7 mouse cellular contexts compared by ENCODE assay signal in the genomic region with DNA sequence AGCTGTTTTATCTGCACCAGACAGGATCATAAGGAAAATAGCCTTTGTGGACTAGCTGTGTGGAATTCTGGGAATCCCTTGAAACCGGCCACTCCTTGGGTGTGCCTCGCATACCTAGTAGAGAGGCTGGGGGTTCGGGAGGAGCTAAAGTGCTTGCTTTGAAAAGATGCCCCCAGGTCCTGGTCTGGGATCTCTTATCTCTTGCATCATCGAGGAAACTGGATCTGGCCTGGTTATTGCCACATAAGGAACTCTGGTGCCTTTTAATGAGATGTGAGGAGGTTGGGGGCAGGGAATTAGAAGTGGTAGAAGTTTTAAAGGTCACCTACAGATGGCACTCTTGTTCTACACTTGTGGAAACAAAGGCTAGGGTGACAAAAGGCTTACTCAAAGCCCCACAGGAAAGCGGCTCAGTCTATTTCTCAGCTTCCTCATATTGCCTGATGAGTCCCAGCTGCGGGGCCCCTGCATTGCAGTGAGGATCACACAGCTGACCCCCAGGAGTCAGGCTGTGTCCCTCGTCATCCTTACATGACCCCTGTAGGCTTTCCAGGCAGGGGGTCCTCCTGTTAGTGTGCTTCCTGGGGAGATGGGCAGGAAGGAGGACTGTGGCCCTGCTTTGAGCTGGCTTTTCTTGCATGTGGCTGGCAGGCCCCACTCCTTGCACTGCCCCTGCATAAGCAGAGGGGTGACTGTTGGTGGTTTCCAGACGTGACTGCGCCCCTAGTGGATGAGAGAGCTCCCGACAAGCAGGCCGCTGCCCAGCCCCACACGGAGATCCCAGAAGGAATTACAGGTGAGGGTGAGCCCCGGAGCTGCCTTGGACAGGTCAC. TPM values are rescaled to one million over a fixed set of nuclear protein-coding genes. Genes with fewer than 3 reads are reported as not detected.
DNase-seq lines count a peak whose midpoint lies in the region; ATAC-seq and TF ChIP-seq lines count a peak whose summit lies in the region.

No protein-coding gene starts in this region.

- peak overlapping the region; percentile 62 for H3K27ac ChIP-seq in hindbrain, postnatal 0 days

- ATAC-seq in hindbrain, postnatal 0 days: peak; percentile 72

- TF ChIP-seq CTCF in hindbrain, postnatal 0 days (IDR thresholded peaks at IDR 0.05; ENCODE audit: low read depth): peak; percentile 84

- no peaks in the 10 kb centered on the region for H3K9me3 ChIP-seq in hindbrain, postnatal 0 days (ENCODE audit: low read length)

- DNase-seq in T-cell, adult 2 months (ENCODE audit: low spot score): peak; percentile 31
- peak; percentile 85 to 90 for DNase-seq in cerebellum, postnatal 14 days
- DNase-seq in frontal cortex, postnatal 10 days (ENCODE audit: low spot score in 2 of 2): peak; percentile 41 to 62
- peak; percentile 79 for DNase-seq in hindbrain, postnatal 0 days (ENCODE audit: low spot score)
- DNase-seq in left cerebral cortex, adult 11 months (ENCODE audit: low spot score): peak; percentile 47
- DNase-seq in lung, postnatal 4 days: peak; percentile 70
- DNase-seq in right cerebral cortex, adult 2 months (ENCODE audit: low spot score in 2 of 2): peak; percentile 64 to 72

- no peak overlapping the region for H3K4me3 ChIP-seq in hindbrain, postnatal 0 days (ENCODE audit: low read length)

- peaks cover 21% of the 10 kb centered on the region for H3K36me3 ChIP-seq in hindbrain, postnatal 0 days (ENCODE audit: insufficient read depth, low read length)

- no peaks in the 10 kb centered on the region for H3K27me3 ChIP-seq in hindbrain, postnatal 0 days (ENCODE audit: insufficient read depth, low read length)

- H3K4me2 ChIP-seq in hindbrain, postnatal 0 days (ENCODE audit: low read depth, low read length): no peak overlapping the region

- no peak overlapping the region for H3K9ac ChIP-seq in hindbrain, postnatal 0 days (replicated peaks; ENCODE audit: low read length)

- 23% methylated on average over 13 of the region's 13 CpGs for WGBS in hindbrain, postnatal 0 days

- H3K4me1 ChIP-seq in hindbrain, postnatal 0 days (ENCODE audit: insufficient read depth, low read length): no peaks in the 10 kb centered on the region

RNA-seq across cellular contexts. Expression of a gene that starts 58.2 kb away (rescaled TPM):
- total RNA-seq in hindbrain, postnatal 0 days (2014; rRNA removed): 473 and 516 TPM in 2 replicates
- polyA plus RNA-seq in hindbrain, postnatal 0 days (2015; fragmentation: Nextera tagmentation; extraction: Ambion mirVana): 966 and 1,028 TPM in 2 replicates

Comparison
In these comparisons a context has a peak if more than half of its experiments do, and no peak if none do; other contexts are left out.
1. DNase-seq: peak in every context shown above with its lines; median percentile 88 in cerebellum, postnatal 14 days; 79 in hindbrain, postnatal 0 days; 70 in lung, postnatal 4 days; 68 in right cerebral cortex, adult 2 months; 52 in frontal cortex, postnatal 10 days; 47 in left cerebral cortex, adult 11 months; 31 in T-cell, adult 2 months.